Mouse (Mus musculus) adrenal gland, postnatal 36 days (tissue): ENCODE results near the gene Cpt1c. TPM values are rescaled to one million over a fixed set of nuclear protein-coding genes. Genes with fewer than 3 reads are reported as not detected.
"Not testable (repeated sequence)": the region's sequence is repeated elsewhere in the genome, so short reads cannot be mapped to it uniquely, and the experiment has no call there.

Source experiments
- DNase-seq, 2 experiments: peaks; one replicate each; pipeline ENCODE4 v3.0.0; 2021; ENCODE audit warnings: mixed read lengths in 1 of 2
- long read RNA-seq, 2 experiments: library from polyadenylated mRNA; stranded (forward); transcript quantifications; one replicate each; pipeline ENCODE4 v2.0.0; 2021; ENCODE audit warnings: borderline sequencing depth in 2 of 2
- total RNA-seq, 2 experiments: library from RNA; stranded (reverse); gene quantifications; 2 replicates each; pipeline ENCODE4 v1.2.3; 2021

The Cpt1c gene
- 10 to 100 TPM in 1 of 2 experiments, 1 to 10 TPM in 1; 8.6 to 10.7 TPM for total RNA-seq
- long read RNA-seq, experiment 1, partial matches to known transcripts, result 3 of 6 reads
- long read RNA-seq, experiment 1, other reads (novel, unspliced or antisense), result 1 of 6 reads
- long read RNA-seq, experiment 2, partial matches to known transcripts, result 0 of 5 reads
- long read RNA-seq, experiment 2, other reads (novel, unspliced or antisense), result 3 of 5 reads

- peak; percentile 81 to 86 for DNase-seq
These were observed at the start of gene Cpt1c for GRCm38 (mm10) chr7:44974383-44975116. Gene Cpt1c (minus strand): TSS chr7:44974851.

GRCm38 (mm10) chr7:45023711-45024110 is 49.1 kb upstream of the Cpt1c start:
- not testable (repeated sequence) for DNase-seq

GRCm38 (mm10) chr7:45020225-45020624 is 45.6 kb upstream of the Cpt1c start:
- no peak for DNase-seq

- peak; percentile 77 to 82 for DNase-seq
These were observed 44.5 kb upstream of the Cpt1c start for GRCm38 (mm10) chr7:45019031-45019571.

- DNase-seq, result peak; percentile 92
These were observed 42.8 kb upstream of the Cpt1c start, which contains the start of gene Rras for GRCm38 (mm10) chr7:45017242-45018061. Gene Rras (plus strand): TSS chr7:45017961.

GRCm38 (mm10) chr7:45016761-45017160 is 42.1 kb upstream of the Cpt1c start:
- DNase-seq, result no peak

GRCm38 (mm10) chr7:45015957-45016612 is 41.4 kb upstream of the Cpt1c start, which contains the start of gene Scaf1:
Gene Scaf1 (minus strand): TSS chr7:45016363.
- DNase-seq, result peak; percentile 99

GRCm38 (mm10) chr7:45015344-45015956 is 40.8 kb upstream of the Cpt1c start:
- DNase-seq, result no peak

GRCm38 (mm10) chr7:45014096-45014451 is 39.4 kb upstream of the Cpt1c start:
- no peak for DNase-seq

GRCm38 (mm10) chr7:45013366-45014095 is 38.9 kb upstream of the Cpt1c start:
- no peak for DNase-seq

- no peak for DNase-seq
These were observed 38.2 kb upstream of the Cpt1c start for GRCm38 (mm10) chr7:45012824-45013223.

GRCm38 (mm10) chr7:45012011-45012410 is 37.4 kb upstream of the Cpt1c start:
- no peak for DNase-seq

- DNase-seq, result no peak
These were observed 33.8 kb upstream of the Cpt1c start for GRCm38 (mm10) chr7:45008411-45008810.

- DNase-seq, result no peak
These were observed 33.2 kb upstream of the Cpt1c start for GRCm38 (mm10) chr7:45007846-45008245.

- DNase-seq, result no peak
These were observed 32.5 kb upstream of the Cpt1c start for GRCm38 (mm10) chr7:45007141-45007540.

GRCm38 (mm10) chr7:45006503-45006902 is 31.9 kb upstream of the Cpt1c start:
- DNase-seq, result no peak

- DNase-seq, result no peak
These were observed 30.8 kb upstream of the Cpt1c start for GRCm38 (mm10) chr7:45005321-45005992.

- DNase-seq, result no peak
These were observed 29.9 kb upstream of the Cpt1c start for GRCm38 (mm10) chr7:45004546-45004945.

GRCm38 (mm10) chr7:45002440-45002839 is 27.8 kb upstream of the Cpt1c start:
- DNase-seq, result peak; percentile 73 to 76

GRCm38 (mm10) chr7:45000539-45001114 is 26.0 kb upstream of the Cpt1c start:
- DNase-seq, result peak in 1 of 2 experiments; percentile 55
